Mouse (Mus musculus) liver, embryonic 14.5 days (tissue): ENCODE results near the gene Bmpr1b. TPM values are rescaled to one million over a fixed set of nuclear protein-coding genes. Genes with fewer than 3 reads are reported as not detected.

Experiments used
- ATAC-seq: fragments of 200-750 bp; cut with Nextera tagmentation; 2 replicates; pipeline ENCODE4 v1.8.0; 2017; ENCODE audit warnings: moderate number of reproducible peaks, mild to moderate bottlenecking, moderate library complexity; ENCODE audit not compliant: insufficient read depth
- DNase-seq, 3 experiments: peaks; one replicate each; pipeline ENCODE4 v3.0.0-alpha.2; 2012 to 2013; ENCODE audit warnings: low read depth in 3 of 3, low spot score in 3 of 3
- H3K27ac ChIP-seq: fragments of 300-500 bp; sonication (generic); 2 replicates; pipeline ENCODE4 v1.5.1; 2014; ENCODE audit warnings: moderate library complexity, mild to moderate bottlenecking, control low read depth, inconsistent platforms
- H3K27me3 ChIP-seq: fragments of 300-500 bp; sonication (generic); 2 replicates; pipeline ENCODE4 v1.6.1; 2014; ENCODE audit warnings: mild to moderate bottlenecking, low read length, moderate library complexity; ENCODE audit not compliant: control insufficient read depth, insufficient read depth
- H3K36me3 ChIP-seq: fragments of 300-500 bp; sonication (generic); replicated peaks from 2 replicates; pipeline ENCODE4 v1.6.1; 2014; ENCODE audit warnings: low read depth; ENCODE audit not compliant: control insufficient read depth, insufficient read depth
- H3K4me1 ChIP-seq, 2 experiments: fragments of 200-500 bp in 1 of 2; fragments of 300-500 bp in 1 of 2; sonication (generic) in 1 of 2; replicated peaks; 2 replicates each; pipeline ENCODE4 v1.6.1; 2012 to 2014; ENCODE audit warnings: antibody characterized with exemption in 1 of 2, inconsistent platforms in 1 of 2, low read length in 1 of 2; ENCODE audit not compliant: control insufficient read depth in 2 of 2, insufficient read depth in 2 of 2
- H3K4me2 ChIP-seq: fragments of 300-500 bp; sonication (generic); 2 replicates; pipeline ENCODE4 v1.6.1; 2014; ENCODE audit warnings: low read depth, mild to moderate bottlenecking, control low read depth, moderate library complexity
- H3K4me3 ChIP-seq, 2 experiments: fragments of 200-500 bp in 1 of 2; fragments of 300-500 bp in 1 of 2; sonication (generic) in 1 of 2; 2 replicates each; pipeline ENCODE4 v1.5.1; 2012 to 2014; ENCODE audit warnings: low read depth in 2 of 2, low read length in 2 of 2, mild to moderate bottlenecking in 2 of 2, control low read depth in 1 of 2, inconsistent platforms in 1 of 2, moderate library complexity in 1 of 2; ENCODE audit not compliant: insufficient read depth in 1 of 2
- H3K9ac ChIP-seq: fragments of 300-500 bp; sonication (generic); replicated peaks from 2 replicates; pipeline ENCODE4 v1.6.1; 2014; ENCODE audit warnings: mild to moderate bottlenecking, control low read depth, moderate library complexity
- H3K9me3 ChIP-seq: fragments of 300-500 bp; sonication (generic); 2 replicates; pipeline ENCODE4 v1.6.1; 2016; ENCODE audit warnings: low read length, mixed read lengths; ENCODE audit not compliant: control insufficient read depth
- CTCF ChIP-seq: IDR thresholded peaks from 2 replicates; pipeline ENCODE4 v1.5.1; 2016; ENCODE audit warnings: antibody characterized with exemption, low read depth, control low read depth
- EP300 ChIP-seq: IDR thresholded peaks from 2 replicates; pipeline ENCODE4 v1.6.1; 2016; ENCODE audit warnings: antibody characterized with exemption, low read depth
- WGBS: fragments of 180-500 bp; shearing (Covaris S2); extraction: QIAGEN DNeasy Blood & Tissue Kit; methylation state at CpG from one replicate; pipeline ENCODE4 v1.1.7; 2014; ENCODE audit not compliant: insufficient replicate concordance; 5-methylcytosine and 5-hydroxymethylcytosine counted together
- polyA plus RNA-seq, 2 experiments: library from polyadenylated mRNA; depleted of rRNA in 1 of 2; stranded (reverse) in 1 of 2; unstranded in 1 of 2; fragments of >200 nt; fragmentation: Nextera tagmentation in 1 of 2; extraction: Ambion mirVana in 1 of 2; gene quantifications; 2 replicates each; pipeline versions ENCODE4 v1.2.1 to v1.2.3; 2012 to 2014

The Bmpr1b gene
- polyA plus RNA-seq (2012; rRNA removed), result 0.03 TPM in 2 replicates
- polyA plus RNA-seq (2014; fragmentation: Nextera tagmentation; extraction: Ambion mirVana), result 0.05 and 0.09 TPM in 2 replicates

- H3K4me2 ChIP-seq, result peak within 1 kb of the TSS; percentile 48
- DNase-seq, result no peak
- H3K4me3 ChIP-seq, result peak within 1 kb of the TSS; percentile 19 to 35
- no peaks in the 10 kb centered on the region for H3K36me3 ChIP-seq
- peaks cover 19% of the 10 kb centered on the region for H3K27me3 ChIP-seq
- H3K9ac ChIP-seq, result no peak within 1 kb of the TSS
- WGBS, result 2% methylated on average over 63 of the region's 65 CpGs
- no peak for ATAC-seq
- no peaks in the 10 kb centered on the region for H3K9me3 ChIP-seq
- no peak within 1 kb of the TSS for H3K27ac ChIP-seq
- H3K4me1 ChIP-seq, result no peaks in the 10 kb centered on the region
- TF ChIP-seq CTCF (peak; percentile 22; the same call in 1 of the 2 replicates), EP300 (no peak)
Observed at GRCm38 (mm10) chr3:142168863-142169521, at the start of gene Bmpr1b. Bmpr1b (minus strand) TSS chr3:142169425.

- 37% methylated on average over 2 of the region's 2 CpGs for WGBS
- no peak overlapping the region for H3K9ac ChIP-seq
Observed at GRCm38 (mm10) chr3:142212821-142213220, 43.6 kb upstream of the Bmpr1b start.

GRCm38 (mm10) chr3:142212186-142212585 lies 43.0 kb upstream of the Bmpr1b start:
- 60% methylated on average over 3 of the region's 3 CpGs for WGBS
- DNase-seq, result no peak
- Histone ChIP-seq H3K9ac (no peak overlapping the region), H3K9me3 (no peaks in the 10 kb centered on the region), H3K4me1 (no peaks in the 10 kb centered on the region), H3K27ac (no peak overlapping the region), H3K36me3 (no peaks in the 10 kb centered on the region), H3K4me2 (no peak overlapping the region), H3K27me3 (no peaks in the 10 kb centered on the region), H3K4me3 (no peak overlapping the region)
- no peak for ATAC-seq
- no peak for TF ChIP-seq EP300
- TF ChIP-seq CTCF, result no peak

More at GRCm38 (mm10) chr3:142212821-142213220, 43.6 kb upstream of the Bmpr1b start:
- Histone ChIP-seq H3K4me1 (no peaks in the 10 kb centered on the region), H3K9me3 (no peaks in the 10 kb centered on the region), H3K27me3 (no peaks in the 10 kb centered on the region), H3K4me2 (no peak overlapping the region), H3K36me3 (no peaks in the 10 kb centered on the region), H3K27ac (no peak overlapping the region), H3K4me3 (no peak overlapping the region)
- DNase-seq, result no peak
- ATAC-seq, result no peak
- TF ChIP-seq CTCF (no peak), EP300 (no peak)

GRCm38 (mm10) chr3:142209981-142210380 lies 40.8 kb upstream of the Bmpr1b start:
- TF ChIP-seq CTCF (no peak), EP300 (no peak)
- Histone ChIP-seq H3K36me3 (no peaks in the 10 kb centered on the region), H3K4me3 (no peak overlapping the region), H3K27me3 (no peaks in the 10 kb centered on the region), H3K4me2 (no peak overlapping the region), H3K4me1 (no peaks in the 10 kb centered on the region), H3K9me3 (no peaks in the 10 kb centered on the region), H3K27ac (no peak overlapping the region), H3K9ac (no peak overlapping the region)
- DNase-seq (no peak), ATAC-seq (no peak)
- WGBS, result 62% methylated on average over 6 of the region's 6 CpGs

- Histone ChIP-seq H3K4me2 (no peak overlapping the region), H3K9me3 (no peaks in the 10 kb centered on the region), H3K36me3 (no peaks in the 10 kb centered on the region), H3K4me3 (no peak overlapping the region), H3K9ac (no peak overlapping the region), H3K27me3 (no peaks in the 10 kb centered on the region), H3K4me1 (no peaks in the 10 kb centered on the region), H3K27ac (no peak overlapping the region)
- ATAC-seq (no peak), DNase-seq (no peak)
- TF ChIP-seq EP300, result no peak
- no peak for TF ChIP-seq CTCF
- 78% methylated on average over 11 of the region's 11 CpGs for WGBS
Observed at GRCm38 (mm10) chr3:142209057-142209456, 39.8 kb upstream of the Bmpr1b start.
